Mouse (Mus musculus) bone marrow, adult 2 months (tissue): ENCODE data around the gene Chpt1.

ENCODE experiments used
- CTCF ChIP-seq: fragments of 200-500 bp; IDR thresholded peaks from 2 replicates; pipeline ENCODE4 v1.5.1; 2011; ENCODE audit warnings: low read length, control low read depth; ENCODE audit not compliant: control insufficient read depth, insufficient read depth
- POLR2A ChIP-seq: fragments of 200-500 bp; IDR thresholded peaks from 2 replicates; pipeline ENCODE4 v1.6.1; 2011; ENCODE audit warnings: low read depth, mild to moderate bottlenecking, control low read depth, low read length, borderline replicate concordance; ENCODE audit not compliant: control insufficient read depth

- TF ChIP-seq POLR2A (no peak), CTCF (no peak)
Measured at GRCm38 (mm10) chr10:88501370-88501769, 2.5 kb downstream of the Chpt1 start.
